Mouse (Mus musculus): ENCODE measurements around the gene Tada2a.

Gene Tada2a

GRCm38 (mm10) chr11:84061881-84062280 is 67.5 kb downstream of the Tada2a start:
- no peak for DNase-seq

GRCm38 (mm10) chr11:84060635-84061034 is 68.8 kb downstream of the Tada2a start:
- DNase-seq, result no peak

- DNase-seq, result no peak
Measured at GRCm38 (mm10) chr11:84059784-84060183, 69.6 kb downstream of the Tada2a start.

DNA sequence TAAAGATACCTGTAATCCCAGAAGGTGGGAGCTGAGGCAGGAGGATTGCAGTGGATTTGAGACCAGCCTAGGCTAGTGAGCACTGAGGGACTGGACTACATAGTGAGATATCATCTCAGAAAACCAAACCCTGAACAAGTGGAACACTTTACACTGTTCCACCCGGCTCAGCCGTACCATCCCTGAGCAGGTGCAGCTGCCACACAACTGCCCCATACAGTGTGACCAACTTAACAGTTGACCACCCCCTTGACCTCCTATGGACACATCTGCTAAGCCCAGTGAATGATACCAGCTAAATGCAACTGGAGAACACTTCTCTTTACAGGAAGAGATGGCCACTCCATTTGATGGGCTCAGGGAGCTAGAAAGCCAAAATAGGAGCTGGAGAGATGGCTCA is 72.0 kb downstream of the Tada2a start:
- DNase-seq, result no peak

DNA sequence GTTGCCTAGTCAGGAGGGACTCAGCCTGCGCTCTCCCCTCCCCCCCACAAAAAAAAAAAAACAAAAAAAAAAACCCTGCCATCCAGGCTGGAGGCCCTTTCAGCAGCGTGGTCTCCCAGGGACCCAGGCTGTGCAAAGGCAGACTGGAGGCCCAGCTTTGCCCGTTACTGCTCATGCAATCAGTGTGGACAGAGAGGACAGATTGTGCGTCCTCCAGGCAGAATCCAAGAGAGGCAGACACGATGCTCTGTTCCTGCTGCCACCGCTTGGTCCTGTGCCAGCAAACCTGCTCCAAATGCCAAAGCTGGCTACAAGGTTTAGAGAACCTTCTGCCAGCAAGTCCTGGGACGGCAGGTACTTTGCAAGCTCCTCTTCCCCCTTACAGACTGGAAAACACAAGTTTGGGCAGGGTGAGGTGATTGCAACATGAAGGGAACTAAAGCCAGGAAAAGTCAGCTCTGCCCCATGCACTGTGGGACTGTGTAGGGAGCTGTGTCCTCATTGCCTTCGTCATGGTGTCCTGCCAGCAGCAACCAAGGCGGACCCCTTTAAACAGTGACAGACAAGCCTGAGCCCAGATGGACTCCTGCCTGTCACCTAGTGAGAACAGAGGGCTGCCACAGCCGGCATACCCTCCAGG is 75.8 kb downstream of the Tada2a start:
- peak in 1 of 2 experiments; percentile 48 for DNase-seq

- no peak for DNase-seq
Measured at GRCm38 (mm10) chr11:84053055-84053454, 76.3 kb downstream of the Tada2a start.

DNA sequence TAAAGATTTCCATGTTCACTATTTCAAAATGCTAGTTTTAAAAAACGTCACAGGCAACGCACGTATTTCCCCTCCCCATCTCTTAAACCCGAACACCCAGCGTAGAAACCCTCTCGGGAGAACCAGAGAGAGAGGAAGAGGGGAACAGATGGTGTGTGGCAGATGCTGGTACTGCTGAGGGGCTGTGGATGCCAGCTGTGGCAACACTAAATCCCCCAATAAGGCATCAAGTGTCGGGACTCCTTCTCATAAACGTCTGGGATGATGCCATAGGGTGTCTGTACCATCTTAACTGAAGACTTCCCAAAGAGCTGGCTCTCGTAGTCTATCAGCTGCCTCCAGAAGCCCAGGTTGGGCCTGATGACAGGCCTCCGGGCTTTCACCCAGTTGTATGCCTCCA is 81.0 kb downstream of the Tada2a start:
- DNase-seq, result no peak

- no peak for DNase-seq
Measured at GRCm38 (mm10) chr11:84047270-84047669, 82.1 kb downstream of the Tada2a start.

DNA sequence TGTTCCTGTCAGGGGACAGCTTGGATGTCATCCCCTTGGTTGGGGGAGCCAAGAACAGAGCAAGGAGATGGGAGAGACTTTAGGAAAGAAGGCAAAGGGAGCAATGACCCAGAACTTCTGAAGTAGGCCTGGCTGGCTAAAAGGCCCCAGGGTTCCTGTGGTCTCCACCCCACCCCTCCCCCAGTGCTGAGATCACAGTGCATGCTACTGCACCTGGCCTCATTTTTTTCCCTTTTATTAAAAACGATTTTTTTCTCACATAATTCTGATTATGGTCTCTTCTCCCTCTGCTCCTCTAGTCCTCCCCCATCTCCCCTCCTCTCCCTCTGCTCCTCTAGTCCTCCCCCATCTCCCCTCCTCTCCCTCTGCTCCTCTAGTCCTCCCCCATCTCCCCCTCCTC is 84.4 kb downstream of the Tada2a start:
- DNase-seq, result no peak

DNA sequence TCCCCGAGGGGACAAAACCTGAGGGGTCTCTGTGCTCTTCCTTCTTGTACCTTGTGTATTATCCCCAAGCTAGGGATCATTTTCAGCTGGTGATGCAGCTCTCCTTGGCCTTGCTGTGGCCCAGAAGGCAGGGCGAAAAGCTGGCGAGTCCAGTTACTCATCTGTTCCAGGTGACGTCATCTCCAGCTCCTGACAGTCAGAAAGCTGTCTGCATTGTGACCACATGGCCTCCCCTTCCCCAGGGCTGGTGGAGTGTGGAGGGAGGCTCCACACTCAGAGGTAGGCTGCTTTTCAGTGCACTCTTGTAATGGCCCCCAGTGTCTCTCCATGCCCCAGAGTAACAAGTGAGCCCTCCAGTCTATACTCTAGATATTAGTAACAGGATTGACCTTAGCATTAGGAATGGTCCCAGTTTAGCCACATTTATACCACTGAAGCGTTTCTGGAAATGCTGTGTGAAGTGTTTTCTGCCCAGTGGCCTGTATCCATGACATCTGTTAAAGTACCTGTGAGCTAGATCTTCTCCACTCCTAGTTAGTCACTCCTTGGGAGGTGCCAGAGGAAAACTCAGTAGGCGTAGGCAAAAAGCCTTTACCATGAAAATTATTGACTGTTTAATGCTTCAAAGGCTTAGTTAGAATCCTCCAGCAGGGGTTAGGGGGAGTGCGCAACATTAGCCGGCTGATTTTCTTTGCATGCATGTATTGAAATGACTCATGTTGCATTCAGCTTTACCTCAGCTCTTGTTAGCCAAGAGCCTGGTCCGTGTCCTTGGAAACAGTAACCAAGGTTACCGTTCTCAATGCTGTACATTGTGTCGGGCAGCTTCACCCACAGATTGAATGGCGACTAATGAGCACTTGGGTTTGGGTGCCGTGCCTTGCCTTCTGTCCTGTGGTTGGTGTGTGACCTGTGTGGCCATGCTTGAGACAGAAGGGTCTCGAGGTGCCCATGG is 86.3 kb downstream of the Tada2a start:
- no peak for DNase-seq

DNA sequence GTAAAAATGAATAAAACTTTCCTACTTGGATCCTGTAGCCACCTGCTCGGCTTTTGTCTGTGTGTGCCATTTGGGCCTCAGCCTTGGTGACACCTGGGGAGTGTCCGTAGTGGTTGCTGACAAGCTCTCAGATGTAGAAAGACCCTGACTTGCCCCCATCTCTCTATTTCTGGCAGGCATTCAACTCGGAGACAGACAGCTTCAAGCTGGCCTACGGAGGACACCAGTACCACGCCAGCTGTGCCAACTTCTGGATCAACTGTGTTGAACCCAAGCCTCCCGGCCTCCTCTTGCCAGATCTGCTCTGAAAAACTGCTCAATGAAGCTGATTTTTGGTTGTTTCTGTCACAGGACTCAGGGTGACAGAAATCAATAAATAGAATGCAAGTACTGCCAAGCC is 88.8 kb downstream of the Tada2a start:
- peak; percentile 50 to 75 for DNase-seq

- no peak for DNase-seq
Measured at GRCm38 (mm10) chr11:84033671-84034070, 95.7 kb downstream of the Tada2a start.

- DNase-seq, result no peak
Measured at GRCm38 (mm10) chr11:84032559-84032958, 96.8 kb downstream of the Tada2a start.

DNA sequence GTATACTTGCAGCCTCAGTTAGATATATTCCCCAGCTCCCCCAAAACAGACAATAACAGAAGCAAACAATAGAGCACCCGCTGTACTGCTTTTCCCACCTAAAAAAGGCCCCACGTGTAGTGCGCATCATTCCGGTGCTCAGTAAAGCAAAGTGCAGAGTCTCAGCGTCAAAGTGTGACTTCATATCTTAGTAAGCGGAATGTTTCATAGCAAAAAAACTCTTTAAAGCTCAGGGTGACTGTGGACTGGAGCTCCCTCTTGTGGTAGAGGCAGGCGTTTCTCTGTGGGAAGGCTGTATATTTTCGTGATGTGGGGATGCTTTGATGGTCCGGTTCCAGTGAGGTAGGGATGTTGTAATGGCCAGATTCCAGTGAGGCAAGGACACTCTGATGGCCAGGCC is 97.4 kb downstream of the Tada2a start:
- peak in 1 of 2 experiments; percentile 60 for DNase-seq
